Mouse (Mus musculus): ENCODE measurements around the gene Cerk.

Gene Cerk

GRCm38 (mm10) chr15:86159719-86160118 is 26.2 kb downstream of the Cerk start:
- DNase-seq, result no peak

GRCm38 (mm10) chr15:86159093-86159492 is 26.8 kb downstream of the Cerk start:
- DNase-seq, result no peak

- DNase-seq, result no peak
Observed at GRCm38 (mm10) chr15:86156492-86156891, 29.4 kb downstream of the Cerk start.

GRCm38 (mm10) chr15:86153481-86153960 is 32.4 kb downstream of the Cerk start:
- no peak for DNase-seq

- no peak for DNase-seq
Observed at GRCm38 (mm10) chr15:86150593-86150992, 35.3 kb downstream of the Cerk start.

- DNase-seq, result no peak
Observed at GRCm38 (mm10) chr15:86146922-86147321, 39.0 kb downstream of the Cerk start.

- DNase-seq, result no peak
Observed at GRCm38 (mm10) chr15:86145046-86145445, 40.9 kb downstream of the Cerk start.

- DNase-seq, result no peak
Observed at GRCm38 (mm10) chr15:86144577-86144976, 41.4 kb downstream of the Cerk start.

GRCm38 (mm10) chr15:86140323-86140722 is 45.6 kb downstream of the Cerk start:
- DNase-seq, result peak; percentile 64

GRCm38 (mm10) chr15:86137638-86138037 is 48.3 kb downstream of the Cerk start:
- DNase-seq, result no peak

- DNase-seq, result peak; percentile 87
Observed at GRCm38 (mm10) chr15:86134941-86135783, 50.8 kb downstream of the Cerk start.

GRCm38 (mm10) chr15:86130657-86131056 is 55.3 kb downstream of the Cerk start:
- no peak for DNase-seq

GRCm38 (mm10) chr15:86129036-86129435 is 56.9 kb downstream of the Cerk start:
- DNase-seq, result no peak

- peak; percentile 82 for DNase-seq
Observed at GRCm38 (mm10) chr15:86124359-86124758, 61.6 kb downstream of the Cerk start.

- no peak for DNase-seq
Observed at GRCm38 (mm10) chr15:86123409-86123808, 62.5 kb downstream of the Cerk start.

- peak; percentile 77 for DNase-seq
Observed at GRCm38 (mm10) chr15:86122261-86122949, 63.5 kb downstream of the Cerk start.

GRCm38 (mm10) chr15:86119186-86119585 is 66.8 kb downstream of the Cerk start:
- no peak for DNase-seq

- DNase-seq, result peak; percentile 57
Observed at GRCm38 (mm10) chr15:86117115-86118100, 68.5 kb downstream of the Cerk start.

GRCm38 (mm10) chr15:86116421-86116820 is 69.5 kb downstream of the Cerk start:
- DNase-seq, result no peak

- no peak for DNase-seq
Observed at GRCm38 (mm10) chr15:86113342-86113710, 72.6 kb downstream of the Cerk start.

GRCm38 (mm10) chr15:86112707-86113341 is 73.1 kb downstream of the Cerk start:
- DNase-seq, result peak; percentile 62
